Mouse (Mus musculus): ENCODE measurements around the gene Tomm20.

- no peak for TF ChIP-seq CTCF (IDR thresholded peaks at IDR 0.05; ENCODE audit: control insufficient read depth, insufficient read depth, insufficient replicate concordance, low read depth, low read length)
- no peak for TF ChIP-seq POLR2A (IDR thresholded peaks at IDR 0.05; ENCODE audit: control insufficient read depth, low read depth, low read length)
Observed at GRCm38 (mm10) chr8:126916611-126917010, 29.0 kb downstream of the Tomm20 start.
